ENCODE assay signal across 18 mouse cellular contexts in the genomic region with DNA sequence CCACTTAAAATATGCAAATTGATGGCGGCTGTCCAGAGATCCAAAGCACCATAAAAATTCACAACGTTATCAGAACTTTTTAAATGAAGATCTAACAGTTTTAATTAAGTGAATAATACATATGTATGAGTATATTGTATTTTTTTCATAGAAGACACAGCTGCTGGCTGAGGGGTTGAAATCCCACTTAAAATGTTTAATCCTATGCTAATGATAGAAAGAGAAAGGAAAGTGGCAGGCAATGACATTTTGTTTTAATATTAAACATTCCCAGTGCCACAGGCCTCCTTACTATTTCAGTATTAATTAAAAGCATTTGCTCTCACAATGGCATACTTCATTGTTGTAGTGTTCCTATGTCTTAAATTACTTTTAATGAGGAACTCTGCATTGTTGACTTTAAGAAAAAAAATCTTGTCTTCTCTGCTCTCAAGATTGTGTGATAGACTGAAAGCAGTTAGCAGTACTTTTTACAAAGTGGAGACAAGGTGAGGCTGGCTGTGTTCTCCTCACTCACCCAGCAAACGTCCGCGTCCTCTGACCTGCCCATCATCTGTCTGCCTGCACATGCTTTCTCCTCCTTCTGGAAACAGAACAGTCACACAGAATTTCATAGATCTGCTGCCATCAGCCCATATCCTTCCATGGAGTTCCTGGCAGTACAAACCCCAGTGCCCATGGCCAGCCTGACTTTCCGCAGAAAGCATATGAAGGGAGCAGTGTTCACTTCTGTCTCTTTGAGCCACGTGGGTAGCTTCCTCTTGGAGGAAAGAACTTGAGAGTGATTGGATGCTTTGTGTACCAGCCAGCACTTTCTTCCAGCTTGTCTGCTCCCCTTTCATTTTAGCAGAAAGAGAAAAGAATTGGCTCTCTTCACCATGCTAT.
DNase-seq lines count a peak whose midpoint lies in the region; ATAC-seq and TF ChIP-seq lines count a peak whose summit lies in the region.
"Had no signal": no experiment of that assay in that cellular context is flagged by ENCODE, and none has a peak within 500 bp of the region (broad histone marks: within the 10 kb centered on the region; RNA-seq: fewer than 3 reads in every experiment).

No protein-coding gene starts in this region.

- H3K9me3 ChIP-seq in hindbrain, embryonic 14.5 days (ENCODE audit: control insufficient read depth, low read length): 0 out of 2 replicates have a peak, but pooled peaks cover 6% of the 10 kb centered on the region
- H3K9me3 ChIP-seq in hindbrain, embryonic 13.5 days: no peaks in the 10 kb centered on the region
- H3K9me3 ChIP-seq in embryonic facial prominence, embryonic 14.5 days (ENCODE audit: control insufficient read depth, low read length): 0 out of 2 replicates have a peak, but pooled peaks cover 13% of the 10 kb centered on the region
- H3K9me3 ChIP-seq in limb, embryonic 15.5 days: no peaks in the 10 kb centered on the region
- 0 out of 2 replicates have a peak, but pooled peaks cover 4% of the 10 kb centered on the region for H3K9me3 ChIP-seq in midbrain, postnatal 0 days (ENCODE audit: low read length)
- peaks cover 2% of the 10 kb centered on the region; the same call in 1 of the 2 replicates for H3K9me3 ChIP-seq in kidney, embryonic 16.5 days (ENCODE audit: low read length)
- no peaks in the 10 kb centered on the region for H3K9me3 ChIP-seq in stomach, postnatal 0 days (ENCODE audit: control insufficient read depth, low read length)
- H3K9me3 ChIP-seq: liver, embryonic 13.5 days; lung, embryonic 15.5 days had no signal

- WGBS in hindbrain, embryonic 14.5 days: 52% methylated on average over 7 of the region's 7 CpGs
- 63% methylated on average over 7 of the region's 7 CpGs for WGBS in hindbrain, embryonic 13.5 days
- WGBS in embryonic facial prominence, embryonic 14.5 days: 53% methylated on average over 7 of the region's 7 CpGs
- 47% methylated on average over 7 of the region's 7 CpGs for WGBS in limb, embryonic 15.5 days
- 32% methylated on average over 7 of the region's 7 CpGs for WGBS in midbrain, postnatal 0 days
- 68% methylated on average over 7 of the region's 7 CpGs for WGBS in kidney, embryonic 16.5 days
- WGBS in stomach, postnatal 0 days: 52% methylated on average over 7 of the region's 7 CpGs

- H3K27me3 ChIP-seq in hindbrain, embryonic 14.5 days (ENCODE audit: control insufficient read depth, insufficient read depth, low read length): no peaks in the 10 kb centered on the region
- H3K27me3 ChIP-seq in hindbrain, embryonic 13.5 days: no peaks in the 10 kb centered on the region
- H3K27me3 ChIP-seq in embryonic facial prominence, embryonic 14.5 days (replicated peaks; ENCODE audit: control insufficient read depth, insufficient read depth, low read length): no peaks in the 10 kb centered on the region
- H3K27me3 ChIP-seq in limb, embryonic 15.5 days: no peaks in the 10 kb centered on the region
- H3K27me3 ChIP-seq in midbrain, postnatal 0 days (ENCODE audit: insufficient read depth, low read length): no peaks in the 10 kb centered on the region
- no peaks in the 10 kb centered on the region for H3K27me3 ChIP-seq in kidney, embryonic 16.5 days (ENCODE audit: insufficient read depth, low read length)
- H3K27me3 ChIP-seq in stomach, postnatal 0 days (ENCODE audit: control insufficient read depth, insufficient read depth, low read length): no peaks in the 10 kb centered on the region
- H3K27me3 ChIP-seq: CH12.LX; heart, embryonic 13.5 days; kidney, embryonic 15.5 days; liver, embryonic 13.5 days; lung, embryonic 15.5 days had no signal

- no peaks in the 10 kb centered on the region for H3K4me1 ChIP-seq in hindbrain, embryonic 14.5 days (replicated peaks; ENCODE audit: control insufficient read depth, insufficient read depth, low read length)
- 0 out of 2 replicates have a peak, but pooled peaks cover 6% of the 10 kb centered on the region for H3K4me1 ChIP-seq in hindbrain, embryonic 13.5 days (replicated peaks)
- 0 out of 2 replicates have a peak, but pooled peaks cover 8% of the 10 kb centered on the region for H3K4me1 ChIP-seq in embryonic facial prominence, embryonic 14.5 days (ENCODE audit: control insufficient read depth, insufficient read depth, low read length)
- peaks cover 10% of the 10 kb centered on the region; the same call in 1 of the 2 replicates for H3K4me1 ChIP-seq in limb, embryonic 15.5 days
- H3K4me1 ChIP-seq in midbrain, postnatal 0 days (ENCODE audit: insufficient read depth, low read length): no peaks in the 10 kb centered on the region
- no peaks in the 10 kb centered on the region for H3K4me1 ChIP-seq in kidney, embryonic 16.5 days (ENCODE audit: insufficient read depth, low read length)
- H3K4me1 ChIP-seq in stomach, postnatal 0 days (replicated peaks; ENCODE audit: control insufficient read depth, insufficient read depth): no peaks in the 10 kb centered on the region
- H3K4me1 ChIP-seq: heart, embryonic 13.5 days; kidney, embryonic 15.5 days; liver, embryonic 13.5 days; lung, embryonic 15.5 days had no signal

- intact Hi-C loops in heart, postnatal 14 days (cut with DNase I): no loop called here

- DNase-seq in hindbrain, embryonic 14.5 days (ENCODE audit: low spot score): peak; percentile 8
- peak; percentile 31 for DNase-seq in embryonic facial prominence, embryonic 14.5 days (ENCODE audit: low spot score)
- DNase-seq in midbrain, postnatal 0 days (ENCODE audit: low spot score): peak; percentile 11
- DNase-seq in heart, postnatal 14 days: no peak
- no peak for DNase-seq in stomach, postnatal 0 days (ENCODE audit: low spot score)
- DNase-seq: adrenal gland, postnatal 14 days; embryo, embryonic 11 days; liver, embryonic 13.5 days had no signal

- H3K9ac ChIP-seq in hindbrain, embryonic 14.5 days: no peak overlapping the region
- H3K9ac ChIP-seq in hindbrain, embryonic 13.5 days: no peak overlapping the region
- H3K9ac ChIP-seq in embryonic facial prominence, embryonic 14.5 days (ENCODE audit: low read depth, low read length): no peak overlapping the region
- H3K9ac ChIP-seq in limb, embryonic 15.5 days: no peak overlapping the region
- no peak overlapping the region for H3K9ac ChIP-seq in midbrain, postnatal 0 days (replicated peaks; ENCODE audit: low read length, poor library complexity, severe bottlenecking)
- no peak overlapping the region for H3K9ac ChIP-seq in kidney, embryonic 16.5 days (replicated peaks; ENCODE audit: low read length)
- no peak overlapping the region for H3K9ac ChIP-seq in stomach, postnatal 0 days (ENCODE audit: low read length)
- H3K9ac ChIP-seq: heart, embryonic 13.5 days; kidney, embryonic 15.5 days; liver, embryonic 13.5 days; lung, embryonic 15.5 days had no signal

- no peak for TF ChIP-seq EP300 in stomach, postnatal 0 days (optimal IDR thresholded peaks at IDR 0.05)

- no peak for ATAC-seq in hindbrain, embryonic 14.5 days (ENCODE audit: low FRiP score)
- ATAC-seq in hindbrain, embryonic 13.5 days (ENCODE audit: low FRiP score): no peak
- ATAC-seq in embryonic facial prominence, embryonic 14.5 days (ENCODE audit: low read depth): no peak
- ATAC-seq in limb, embryonic 15.5 days (ENCODE audit: insufficient number of reproducible peaks, low FRiP score, low TSS enrichment, low read depth): no peak
- ATAC-seq in midbrain, postnatal 0 days (ENCODE audit: low FRiP score): 0 out of 2 replicates have a peak, but pooled peaks have one; percentile 31
- no peak for ATAC-seq in kidney, embryonic 16.5 days (ENCODE audit: low FRiP score, low TSS enrichment)
- no peak for ATAC-seq in stomach, postnatal 0 days (ENCODE audit: low FRiP score, low TSS enrichment)
- ATAC-seq: intestine, embryonic 16.5 days had no signal

- H3K4me2 ChIP-seq in hindbrain, embryonic 14.5 days (replicated peaks): no peak overlapping the region
- no peak overlapping the region for H3K4me2 ChIP-seq in hindbrain, embryonic 13.5 days
- H3K4me2 ChIP-seq in embryonic facial prominence, embryonic 14.5 days (ENCODE audit: low read depth, low read length): no peak overlapping the region
- H3K4me2 ChIP-seq in limb, embryonic 15.5 days: no peak overlapping the region
- no peak overlapping the region for H3K4me2 ChIP-seq in midbrain, postnatal 0 days (ENCODE audit: low read depth, low read length, poor library complexity, severe bottlenecking)
- no peak overlapping the region for H3K4me2 ChIP-seq in kidney, embryonic 16.5 days (replicated peaks; ENCODE audit: low read depth, low read length)
- H3K4me2 ChIP-seq in stomach, postnatal 0 days (replicated peaks; ENCODE audit: low read depth): no peak overlapping the region
- H3K4me2 ChIP-seq: heart, embryonic 13.5 days; kidney, embryonic 15.5 days; liver, embryonic 13.5 days; lung, embryonic 15.5 days had no signal

- no peaks in the 10 kb centered on the region for H3K36me3 ChIP-seq in hindbrain, embryonic 14.5 days (replicated peaks; ENCODE audit: control insufficient read depth, insufficient read depth)
- no peaks in the 10 kb centered on the region for H3K36me3 ChIP-seq in hindbrain, embryonic 13.5 days
- H3K36me3 ChIP-seq in embryonic facial prominence, embryonic 14.5 days (ENCODE audit: control insufficient read depth, insufficient read depth, low read length): no peaks in the 10 kb centered on the region
- no peaks in the 10 kb centered on the region for H3K36me3 ChIP-seq in limb, embryonic 15.5 days
- H3K36me3 ChIP-seq in midbrain, postnatal 0 days (ENCODE audit: insufficient read depth, low read length): no peaks in the 10 kb centered on the region
- no peaks in the 10 kb centered on the region for H3K36me3 ChIP-seq in kidney, embryonic 16.5 days (ENCODE audit: insufficient read depth, low read length)
- no peaks in the 10 kb centered on the region for H3K36me3 ChIP-seq in stomach, postnatal 0 days (ENCODE audit: control insufficient read depth, insufficient read depth, low read length)
- H3K36me3 ChIP-seq: heart, embryonic 13.5 days; kidney, embryonic 15.5 days; liver, embryonic 13.5 days; lung, embryonic 15.5 days had no signal

- no peak overlapping the region for H3K4me3 ChIP-seq in hindbrain, embryonic 14.5 days (replicated peaks; ENCODE audit: low read length)
- H3K4me3 ChIP-seq in hindbrain, embryonic 13.5 days: no peak overlapping the region
- H3K4me3 ChIP-seq in embryonic facial prominence, embryonic 14.5 days (ENCODE audit: low read depth, low read length): no peak overlapping the region
- H3K4me3 ChIP-seq in limb, embryonic 15.5 days: no peak overlapping the region
- no peak overlapping the region for H3K4me3 ChIP-seq in midbrain, postnatal 0 days (ENCODE audit: low read depth, low read length)
- no peak overlapping the region for H3K4me3 ChIP-seq in kidney, embryonic 16.5 days (ENCODE audit: low read length)
- H3K4me3 ChIP-seq in stomach, postnatal 0 days (ENCODE audit: low read depth, low read length): no peak overlapping the region
- H3K4me3 ChIP-seq: erythroblast, embryonic 14.5 days; heart, embryonic 13.5 days; kidney, embryonic 15.5 days; liver, embryonic 13.5 days; lung, embryonic 15.5 days had no signal

- no peak overlapping the region for H3K27ac ChIP-seq in hindbrain, embryonic 14.5 days
- H3K27ac ChIP-seq in hindbrain, embryonic 13.5 days: no peak overlapping the region
- peak overlapping the region; percentile 15; the same call in 1 of the 2 replicates for H3K27ac ChIP-seq in embryonic facial prominence, embryonic 14.5 days (replicated peaks; ENCODE audit: low read depth, low read length)
- H3K27ac ChIP-seq in limb, embryonic 15.5 days: 0 out of 2 replicates have a peak overlapping the region, but pooled peaks have one; percentile 11
- no peak overlapping the region for H3K27ac ChIP-seq in midbrain, postnatal 0 days (ENCODE audit: low read depth, low read length)
- H3K27ac ChIP-seq in kidney, embryonic 16.5 days (ENCODE audit: low read length): no peak overlapping the region
- no peak overlapping the region for H3K27ac ChIP-seq in stomach, postnatal 0 days (replicated peaks)
- H3K27ac ChIP-seq: heart, embryonic 13.5 days; kidney, embryonic 15.5 days; liver, embryonic 13.5 days; lung, embryonic 15.5 days; macrophage had no signal

- TF ChIP-seq CTCF in midbrain, postnatal 0 days (IDR thresholded peaks at IDR 0.05): no peak
- TF ChIP-seq CTCF in stomach, postnatal 0 days (IDR thresholded peaks at IDR 0.05; ENCODE audit: low read depth): no peak

Comparison
In these comparisons a context has a peak if more than half of its experiments do, and no peak if none do; other contexts are left out.
1. DNase-seq: peak in hindbrain, embryonic 14.5 days (single experiment), embryonic facial prominence, embryonic 14.5 days (single experiment) and midbrain, postnatal 0 days (single experiment); none in heart, postnatal 14 days (0 of 2) and stomach, postnatal 0 days (single experiment).
2. H3K27ac ChIP-seq: peak in embryonic facial prominence, embryonic 14.5 days (single experiment) and limb, embryonic 15.5 days (single experiment); none in hindbrain, embryonic 14.5 days (single experiment), hindbrain, embryonic 13.5 days (single experiment), midbrain, postnatal 0 days (single experiment), kidney, embryonic 16.5 days (single experiment) and stomach, postnatal 0 days (single experiment).